Mouse (Mus musculus) 3T3-L1 (cell line): Measurements from ENCODE around the gene Cyp4a32.
"Not testable (repeated sequence)": the region's sequence is repeated elsewhere in the genome, so short reads cannot be mapped to it uniquely, and the experiment has no call there.

Experiments used
- DNase-seq: peaks from one replicate; pipeline ENCODE4 v3.0.0-alpha.2; 2015; ENCODE audit warnings: low read depth, low spot score

The Cyp4a32 gene

DNA sequence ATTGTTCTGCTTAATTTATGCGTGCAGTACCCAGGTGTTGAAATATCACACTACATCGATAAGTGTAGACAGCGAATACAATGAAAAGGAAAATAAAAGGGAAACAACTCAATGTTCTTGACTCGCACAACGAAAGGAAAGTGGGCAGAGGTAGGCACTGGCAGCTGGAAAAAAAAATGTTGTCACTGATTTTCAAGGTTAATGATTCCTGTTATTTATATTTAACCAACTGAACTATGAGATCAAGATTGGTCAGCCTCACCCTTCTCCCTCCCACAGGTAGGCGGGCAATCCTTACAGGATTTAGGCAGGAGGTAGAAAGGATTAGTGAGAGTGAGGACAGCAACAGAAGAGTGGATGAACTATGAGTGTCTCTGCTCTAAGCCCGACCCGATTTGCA is at the start of gene Cyp4a32:
Gene Cyp4a32 (plus strand): TSS at position 359 of the 400 bp plus-strand sequence.
- not testable (repeated sequence) for DNase-seq

DNA sequence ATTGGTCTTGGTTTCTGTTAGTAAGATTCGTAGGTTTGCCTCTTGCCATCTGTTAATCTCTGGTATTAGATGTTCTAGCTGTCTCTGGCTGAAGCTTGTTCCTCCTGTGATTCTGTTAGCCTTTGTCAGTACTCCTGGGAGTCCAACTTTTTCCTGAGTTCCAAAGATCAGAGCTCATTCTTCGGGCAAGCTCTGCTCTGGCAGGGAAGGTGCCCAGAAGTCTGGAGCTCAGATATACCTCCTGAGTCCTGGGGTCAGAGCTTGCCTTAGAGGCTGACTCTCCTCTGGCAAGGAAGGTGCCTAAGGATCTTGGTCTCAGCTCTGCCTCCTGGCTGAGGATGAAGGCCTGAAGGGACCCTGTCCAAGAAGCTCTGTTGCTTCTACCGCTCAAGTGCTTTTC is 48.0 kb upstream of the Cyp4a32 start:
- no peak for DNase-seq

DNA sequence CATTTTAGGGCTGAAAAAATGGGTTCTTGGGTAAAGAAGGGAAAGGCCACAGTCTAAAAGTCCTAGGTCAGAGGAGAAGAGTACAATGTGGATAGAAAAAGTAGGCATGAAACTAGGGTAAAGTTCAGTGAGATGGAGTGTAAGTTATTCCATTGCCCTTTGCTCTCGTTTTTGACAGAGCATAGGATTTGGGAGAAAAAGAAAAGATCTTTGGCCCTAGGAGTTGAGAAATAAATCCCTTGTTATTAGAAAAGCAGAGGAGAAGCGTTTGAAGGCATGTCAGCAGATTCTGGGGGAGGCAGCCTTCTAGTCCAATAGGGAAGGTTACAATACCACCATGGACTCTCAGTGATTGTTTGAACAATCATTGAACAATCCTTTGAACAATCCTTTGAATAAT is 45.3 kb upstream of the Cyp4a32 start:
- no peak for DNase-seq

DNA sequence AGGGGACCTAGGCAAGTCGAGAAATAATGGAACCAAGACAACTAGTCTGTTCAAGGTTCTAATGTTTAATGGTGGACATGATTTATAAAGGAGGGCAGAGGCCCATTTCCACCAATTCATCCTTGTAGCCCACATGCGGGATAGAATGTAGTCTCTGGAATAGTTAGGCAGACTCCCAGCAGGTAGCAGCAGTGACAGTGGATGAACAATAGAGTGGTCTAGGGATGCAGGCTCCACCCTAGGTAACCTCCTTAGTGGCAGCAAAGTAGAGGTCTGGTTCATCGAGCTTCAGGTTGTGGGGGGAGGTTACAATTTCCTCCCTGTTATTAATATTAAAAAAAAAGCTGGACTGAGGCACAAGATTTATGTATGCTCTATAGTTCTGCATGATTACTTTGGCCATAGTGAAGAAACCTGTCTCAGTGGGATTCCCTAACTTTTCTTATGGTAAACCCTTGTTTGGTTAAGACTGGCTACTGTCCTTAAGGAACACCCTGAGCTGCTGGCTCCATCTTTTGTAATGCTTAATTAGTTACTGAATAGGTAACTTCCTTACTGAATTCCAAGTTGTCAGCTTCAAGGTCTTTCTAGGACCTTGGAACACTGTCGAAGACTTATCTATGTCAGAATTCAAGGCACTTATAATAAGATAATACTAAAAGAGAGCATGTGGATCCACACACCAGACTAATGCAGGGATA is 42.8 kb upstream of the Cyp4a32 start:
- no peak for DNase-seq

DNA sequence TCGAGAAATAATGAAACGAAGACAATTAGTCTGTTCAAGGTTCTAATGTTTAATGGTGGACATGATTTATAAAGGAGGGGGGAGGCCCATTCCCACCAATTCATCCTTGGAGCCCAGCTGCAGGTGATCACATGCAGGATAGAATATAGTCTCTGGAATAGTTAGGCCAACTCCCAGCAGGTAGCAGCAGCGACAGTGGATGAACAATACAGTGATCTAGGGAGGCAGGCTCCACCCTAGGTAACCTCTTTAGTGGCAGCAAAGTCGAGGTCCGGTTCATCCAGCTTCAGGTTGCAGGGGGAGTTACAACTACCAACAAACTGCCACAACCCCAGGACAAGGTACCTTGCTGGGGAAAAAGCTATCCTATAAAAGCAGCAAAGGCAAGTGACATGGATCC is 39.5 kb upstream of the Cyp4a32 start:
- DNase-seq = not testable (repeated sequence)

DNA sequence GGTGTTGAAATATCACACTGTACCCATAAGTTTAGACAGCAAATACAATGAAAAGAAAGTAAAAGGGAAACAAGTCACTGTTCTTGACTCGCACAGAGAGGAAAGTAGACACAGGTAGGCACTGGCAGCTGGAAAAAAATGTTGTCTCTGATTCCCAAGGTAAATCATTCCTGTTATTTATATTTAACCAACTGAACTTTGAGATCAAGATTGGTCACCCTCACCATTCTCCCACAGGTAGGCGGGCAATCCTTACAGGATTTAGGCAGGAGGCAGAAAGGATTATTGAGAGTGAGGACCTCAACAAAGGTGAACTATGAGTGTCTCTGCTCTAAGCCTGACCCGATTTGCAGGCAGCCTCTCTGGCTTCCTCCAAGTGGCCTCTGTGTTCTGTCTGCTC is 37.4 kb upstream of the Cyp4a32 start, which contains the start of gene Cyp4a31:
Gene Cyp4a31 (plus strand): TSS at position 249 of the 400 bp plus-strand sequence.
- no peak for DNase-seq

DNA sequence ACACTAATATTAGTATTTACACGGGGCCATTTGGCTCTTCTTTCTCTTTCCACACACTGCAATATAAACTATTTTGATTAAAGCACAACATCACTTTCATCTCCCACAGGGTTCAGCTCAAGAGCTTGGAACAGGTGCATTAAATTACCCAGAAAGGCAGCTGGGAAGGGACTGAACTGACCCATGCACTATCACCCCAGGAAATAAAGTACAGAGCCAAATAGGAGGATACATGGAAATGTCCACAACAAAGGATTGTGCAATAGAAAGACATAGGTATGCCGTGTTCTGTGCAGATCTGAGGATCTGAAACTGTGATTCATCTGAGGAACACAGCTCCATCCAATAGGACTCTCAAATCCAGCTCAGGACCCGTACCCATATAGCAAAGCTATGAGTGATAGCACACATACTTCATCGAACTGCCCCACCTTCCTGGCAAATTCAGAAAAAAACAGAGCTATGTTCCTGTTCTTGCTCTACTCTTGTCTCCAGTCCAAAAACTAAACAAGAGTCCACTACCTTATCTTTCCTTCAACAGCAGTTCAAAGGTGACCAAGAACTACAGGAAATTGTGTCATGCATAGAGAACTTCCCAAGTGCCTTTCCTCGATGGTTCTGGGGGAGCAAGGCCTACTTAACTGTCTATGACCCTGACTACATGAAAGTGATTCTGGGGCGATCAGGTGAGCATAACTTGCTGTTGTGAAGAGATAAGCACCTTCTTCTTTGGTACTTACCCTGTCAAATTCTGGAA is 36.1 kb upstream of the Cyp4a32 start:
- DNase-seq = not testable (repeated sequence)

DNA sequence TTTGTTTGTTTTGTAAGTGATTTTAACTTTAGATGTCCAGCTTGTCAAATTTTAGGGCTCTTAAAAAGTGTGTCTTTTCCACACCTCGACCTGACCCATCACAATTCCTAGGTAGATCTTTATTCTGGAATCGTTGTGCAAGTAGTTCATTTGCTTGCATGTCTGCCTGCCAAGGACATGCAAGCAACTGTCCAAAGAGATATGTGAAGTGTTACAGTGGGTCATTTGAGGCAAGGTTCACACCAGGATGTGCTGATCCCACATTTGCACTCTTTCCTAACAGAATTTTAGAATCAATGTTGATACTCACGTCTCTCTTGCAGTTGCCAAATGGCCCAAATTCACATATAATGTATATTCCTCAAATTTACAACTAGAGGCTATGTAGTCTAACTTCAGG is 25.5 kb upstream of the Cyp4a32 start:
- no peak for DNase-seq

DNA sequence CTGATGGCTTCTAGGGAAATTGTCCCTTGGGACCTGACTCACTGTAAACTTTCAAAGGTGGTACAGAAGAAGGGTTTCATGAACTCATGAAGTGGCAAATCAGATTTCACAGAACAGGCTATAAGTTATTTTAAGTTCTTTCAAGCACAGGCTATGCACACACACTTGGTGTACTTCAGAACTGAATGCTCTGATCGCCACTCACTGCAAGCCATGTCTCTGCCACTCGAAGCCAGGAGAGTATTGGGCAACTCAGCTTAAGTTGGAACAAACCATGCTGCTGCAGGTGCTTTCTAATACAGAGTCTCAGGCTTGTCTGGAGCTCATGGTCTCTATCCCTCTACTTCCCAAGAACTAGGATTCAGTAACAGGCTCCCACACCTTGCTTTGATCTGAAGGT is 25.0 kb upstream of the Cyp4a32 start:
- DNase-seq = no peak

DNA sequence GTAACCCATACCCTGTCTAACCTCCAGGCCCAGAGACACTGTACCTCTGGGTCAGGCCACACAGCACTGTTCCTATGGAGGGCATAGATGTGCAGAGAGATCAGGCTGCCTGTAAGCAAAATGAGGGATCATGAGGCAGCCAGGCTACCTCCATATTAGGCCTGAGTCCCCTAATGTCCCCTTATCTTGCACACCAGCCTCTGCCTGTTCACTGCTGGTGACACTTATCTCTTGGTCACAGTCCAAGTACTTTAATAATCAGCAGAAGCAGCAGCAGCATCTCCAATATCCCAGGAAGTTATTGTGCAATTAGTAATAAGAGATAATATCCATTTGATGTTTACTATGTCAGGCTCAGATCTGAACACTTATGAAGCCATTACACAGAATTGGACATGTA is 17.7 kb upstream of the Cyp4a32 start:
- DNase-seq = no peak

DNA sequence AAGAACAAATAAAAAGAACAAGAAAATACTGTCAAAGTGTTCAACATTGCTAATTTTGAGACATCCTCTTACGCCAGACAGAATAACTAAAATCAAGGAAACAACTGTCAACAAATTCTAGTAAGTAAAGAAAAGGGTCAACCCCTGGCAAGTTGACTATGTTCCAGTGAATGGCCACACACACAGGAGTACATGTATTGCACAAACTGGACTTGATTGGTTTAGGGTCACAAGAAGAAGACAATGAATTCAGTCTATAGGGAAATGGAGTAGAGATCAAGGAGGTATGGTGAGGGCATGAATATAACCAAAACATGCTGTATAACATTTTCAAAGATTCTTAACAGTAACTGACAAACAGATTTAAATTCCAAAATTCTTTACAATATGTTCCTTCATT is 4.4 kb upstream of the Cyp4a32 start:
- no peak for DNase-seq

DNA sequence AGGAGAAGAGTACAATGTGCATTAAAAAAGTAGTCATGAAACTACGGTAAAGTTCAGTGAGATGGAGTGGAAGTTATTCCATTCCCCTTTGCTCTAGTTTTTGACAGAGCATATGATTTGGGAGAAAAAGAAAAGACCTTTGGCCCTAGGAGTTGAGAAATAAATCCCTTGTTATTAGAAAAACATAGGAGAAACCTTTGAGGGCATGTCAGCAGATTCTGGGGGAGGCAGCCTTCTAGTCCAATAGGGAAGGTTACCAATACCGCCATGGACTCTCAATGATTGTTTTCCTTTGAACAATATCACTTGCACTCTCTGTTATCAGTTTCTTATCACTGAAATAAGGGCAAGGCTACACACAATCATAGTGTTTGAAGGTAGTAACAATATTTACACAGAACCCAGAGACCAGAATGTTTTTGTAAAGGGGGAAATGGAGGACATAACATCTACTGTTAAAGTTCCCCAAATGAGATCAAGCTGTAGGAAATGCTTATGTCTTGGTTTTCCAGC is 3.9 kb upstream of the Cyp4a32 start:
- no peak for DNase-seq

DNA sequence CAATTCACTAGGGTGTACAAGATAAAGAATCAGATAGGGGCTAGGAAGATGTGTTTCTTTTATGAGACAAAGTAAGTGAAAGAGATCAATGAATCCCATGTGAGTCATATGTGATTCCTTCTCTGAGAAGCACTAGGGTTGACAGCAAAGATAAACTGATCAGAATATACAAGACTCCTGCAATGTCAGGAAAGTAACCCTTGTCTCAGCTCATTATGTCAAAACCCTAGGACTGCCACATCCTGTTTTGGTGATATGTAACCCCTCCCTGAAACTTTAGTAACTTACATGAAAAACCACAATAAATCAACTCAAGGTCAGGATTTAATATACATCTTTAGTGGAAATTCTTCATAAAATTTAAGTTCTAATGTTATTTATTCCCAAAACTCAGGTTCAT is 13.2 kb downstream of the Cyp4a32 start:
- DNase-seq = no peak

DNA sequence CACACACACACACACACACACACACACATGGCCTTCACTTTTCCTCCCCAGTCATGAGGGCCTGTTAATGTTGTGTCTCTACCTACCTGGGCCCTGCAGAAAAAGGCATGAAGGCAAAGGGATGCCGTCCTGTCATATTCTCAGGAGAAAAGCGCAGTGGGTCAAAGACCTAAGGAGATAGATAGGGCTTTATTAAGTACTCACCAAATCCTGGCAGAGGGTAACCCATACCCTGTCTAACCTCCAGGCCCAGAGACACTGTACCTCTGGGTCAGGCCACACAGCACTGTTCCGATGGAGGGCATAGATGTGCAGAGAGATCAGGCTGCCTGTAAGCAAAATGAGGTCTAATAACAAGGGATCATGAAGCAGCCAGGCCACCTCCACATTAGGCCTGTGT is 24.8 kb downstream of the Cyp4a32 start:
- not testable (repeated sequence) for DNase-seq

DNA sequence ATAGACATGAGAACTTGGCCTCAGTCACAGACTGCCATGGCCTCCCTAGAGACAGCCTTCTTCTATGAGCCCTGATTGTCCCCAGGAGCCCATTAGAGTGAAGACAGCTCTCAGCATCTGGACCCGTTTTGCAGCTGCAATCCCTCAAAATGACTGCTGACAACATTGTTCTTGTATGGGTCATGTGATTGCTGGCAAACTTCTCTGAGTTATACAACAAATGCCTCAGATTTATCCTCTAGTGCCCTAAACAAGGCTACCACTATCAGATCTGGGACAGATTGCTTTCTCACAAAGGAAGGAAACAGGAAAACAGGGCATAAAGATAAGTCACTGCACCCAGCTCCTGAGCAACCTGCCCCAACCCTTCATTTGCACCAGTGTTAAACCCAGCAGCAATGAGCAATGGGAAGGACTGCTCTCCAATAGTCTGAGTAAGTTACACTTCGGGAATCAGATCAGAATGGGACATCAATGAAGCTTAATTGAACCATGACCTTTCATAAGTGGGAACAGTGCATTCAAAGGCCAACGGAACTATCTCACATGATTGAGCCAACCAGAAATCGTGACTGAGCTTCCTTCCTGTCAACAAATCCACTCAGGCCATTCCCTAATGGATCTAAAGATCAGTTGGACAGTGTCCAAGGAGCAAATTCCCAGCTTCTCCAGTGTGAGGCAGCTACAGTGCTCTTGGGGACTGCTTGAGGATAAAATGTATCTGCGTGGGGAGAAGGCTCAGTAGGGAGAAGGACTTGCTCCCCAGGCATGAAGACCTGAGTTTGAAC is 42.4 kb downstream of the Cyp4a32 start:
- DNase-seq = no peak

DNA sequence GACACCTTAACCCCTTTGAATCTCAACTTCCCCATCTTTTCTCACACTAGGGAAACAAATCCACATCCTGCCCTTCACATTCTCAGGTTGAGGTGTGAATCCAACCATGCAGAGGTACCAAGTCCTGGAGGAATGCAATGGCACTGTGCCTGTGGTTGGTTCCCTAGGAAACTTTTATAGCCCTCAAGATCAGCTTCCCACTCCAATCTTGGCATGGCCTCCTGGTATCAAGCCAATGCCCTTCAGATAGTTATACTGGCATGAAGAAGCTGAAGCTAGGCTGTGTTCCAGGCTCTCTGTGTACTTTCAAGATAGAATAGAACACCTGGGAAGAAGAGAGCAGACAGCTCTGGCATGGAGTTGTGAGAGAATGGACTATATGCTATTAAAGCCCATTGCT is 44.6 kb downstream of the Cyp4a32 start:
- no peak for DNase-seq

DNA sequence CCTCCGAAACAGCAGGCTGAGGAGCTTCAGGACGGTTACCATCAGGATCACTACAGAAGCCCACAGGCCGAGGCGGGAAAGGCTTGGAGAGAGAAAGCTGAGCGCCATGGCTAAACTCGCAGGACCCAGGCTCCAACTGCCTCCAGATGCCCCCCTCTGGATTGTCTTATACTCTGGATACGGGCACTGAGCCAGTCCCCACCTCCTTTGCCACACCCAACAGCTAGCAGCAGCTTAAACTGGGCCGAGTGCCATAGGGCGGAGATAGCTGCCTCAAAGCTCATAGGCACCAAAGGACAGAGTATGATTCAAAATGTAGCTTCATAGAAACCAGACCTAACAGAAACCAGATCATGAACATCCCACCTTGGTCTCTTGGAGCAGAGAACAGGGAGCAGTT is 46.8 kb downstream of the Cyp4a32 start, which contains the start of gene Cyp4b1:
Gene Cyp4b1 (minus strand): TSS at position 144 of the 400 bp plus-strand sequence.
- peak; percentile 48 for DNase-seq

DNA sequence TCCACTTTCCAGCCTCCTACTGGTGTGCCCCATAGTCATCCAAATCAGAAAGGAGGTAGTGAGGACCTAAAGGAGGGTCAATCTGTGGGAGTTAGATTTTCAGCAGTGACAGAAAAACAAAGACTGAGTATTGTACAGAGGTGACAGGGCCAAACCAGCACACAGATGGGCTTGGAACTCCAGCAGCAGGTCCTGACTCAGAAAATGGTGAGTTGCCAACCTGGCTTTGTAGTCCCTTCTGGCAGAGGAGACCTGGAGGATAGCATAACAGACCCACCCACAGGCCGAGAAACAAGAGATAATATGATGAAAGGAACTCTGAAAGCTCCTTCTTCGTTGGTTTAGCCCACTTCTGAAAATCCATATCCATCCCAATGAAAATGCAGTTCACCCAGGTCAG is 48.0 kb downstream of the Cyp4a32 start:
- DNase-seq = no peak

DNA sequence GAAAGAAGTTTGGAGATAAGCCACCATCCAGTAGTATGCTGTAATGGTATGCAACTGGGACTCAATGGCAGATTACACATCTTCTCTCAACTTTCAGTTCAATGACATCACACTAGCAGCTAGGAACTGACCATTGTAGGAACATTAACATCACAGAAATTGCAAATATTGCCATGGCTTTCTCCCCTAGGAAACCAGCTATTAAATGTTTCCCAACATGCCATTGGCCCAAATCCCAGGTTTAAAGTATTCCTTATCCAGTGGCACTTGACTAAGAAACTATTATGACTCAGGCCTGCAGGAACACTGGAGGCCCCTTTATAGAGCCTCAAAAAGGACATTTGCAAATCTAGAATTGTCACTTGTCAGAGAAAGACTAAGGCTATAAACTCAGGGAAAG is 48.6 kb downstream of the Cyp4a32 start:
- DNase-seq = peak; percentile 25

DNA sequence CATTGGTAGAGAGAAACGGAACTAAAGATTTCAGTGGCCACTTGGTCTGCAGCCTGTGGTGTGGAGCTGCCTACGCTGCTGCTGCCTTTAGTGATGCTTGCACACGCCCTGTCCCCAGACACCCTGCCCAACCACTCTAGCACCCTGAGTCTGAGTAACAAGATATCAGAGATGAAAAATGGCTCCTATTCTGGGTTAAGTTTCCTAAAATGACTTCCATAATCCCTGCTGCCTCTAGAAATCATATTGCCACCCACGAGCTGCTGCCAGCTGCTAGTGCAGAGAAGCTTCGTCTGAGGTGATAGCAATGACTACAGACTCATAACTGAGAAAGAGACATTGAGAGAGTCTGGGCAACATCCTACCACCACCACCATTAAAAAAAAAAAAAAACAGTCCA is 50.1 kb downstream of the Cyp4a32 start:
- no peak for DNase-seq

DNA sequence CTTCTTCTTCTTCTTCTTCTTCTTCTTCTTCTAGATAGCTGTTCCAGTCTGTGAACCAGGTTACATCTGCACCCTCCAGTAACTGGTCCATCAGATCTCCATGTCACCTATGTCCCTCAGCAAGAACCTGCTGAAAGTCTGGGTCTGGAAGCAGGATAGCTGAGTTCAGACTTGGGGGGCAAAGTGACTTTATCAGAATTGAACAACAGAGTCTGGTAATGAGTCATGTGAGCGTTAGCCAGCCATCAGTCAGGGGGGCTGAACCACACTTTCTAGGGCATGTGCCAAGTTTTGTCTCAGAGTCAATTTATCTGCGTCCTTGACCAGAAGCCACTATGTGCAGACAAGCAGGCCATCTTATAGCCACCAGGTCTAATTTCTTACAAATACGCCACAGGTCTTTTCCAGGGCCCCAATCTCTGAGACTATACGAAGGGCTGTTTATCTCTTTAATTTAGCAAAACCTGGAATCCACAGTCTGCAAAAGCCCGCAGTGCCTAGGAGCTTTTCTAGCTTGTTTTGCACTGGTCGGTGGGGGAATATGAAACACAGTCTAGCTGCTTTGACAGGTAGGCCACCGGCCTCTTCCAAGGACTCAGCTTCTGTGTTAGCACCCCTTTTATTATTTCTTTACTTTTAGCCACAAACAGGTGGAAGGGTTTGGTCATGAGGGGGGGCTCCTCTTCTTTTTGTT is 55.2 kb downstream of the Cyp4a32 start:
- DNase-seq = not testable (repeated sequence)
